In the genomic region with DNA sequence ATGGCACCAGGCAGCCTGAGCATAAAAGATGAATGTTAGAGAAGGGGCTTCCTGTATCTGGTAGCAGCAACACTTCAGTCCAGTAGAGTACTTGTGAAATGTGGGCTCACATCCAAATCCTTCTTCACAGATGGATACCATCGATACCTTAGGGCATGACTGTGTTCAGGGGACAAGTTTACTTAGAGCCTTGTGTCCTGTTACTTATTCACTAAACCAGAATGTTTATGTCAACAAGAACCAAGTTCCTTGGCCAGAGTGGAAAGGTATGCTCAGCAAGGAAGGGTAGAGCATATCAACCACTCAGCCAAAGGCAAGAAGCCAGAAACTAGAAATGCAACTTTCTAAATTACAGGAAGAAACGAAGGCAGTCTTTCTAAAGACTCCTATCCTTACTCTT, we compare ENCODE assay signal across 21 mouse cellular contexts. TPM values are rescaled to one million over a fixed set of nuclear protein-coding genes. Genes with fewer than 3 reads are reported as not detected.
DNase-seq lines count a peak whose midpoint lies in the region; ATAC-seq and TF ChIP-seq lines count a peak whose summit lies in the region.
"Had no signal": no experiment of that assay in that cellular context is flagged by ENCODE, and none has a peak within 500 bp of the region (broad histone marks: within the 10 kb centered on the region; RNA-seq: fewer than 3 reads in every experiment).

No protein-coding gene starts in this region.

- POLR2A ChIA-PET in Patski (lab: Charles Lee) = no interaction called here

- no peak overlapping the region for H3K4me2 ChIP-seq in kidney, embryonic 14.5 days (replicated peaks; ENCODE audit: low read depth, low read length)
- H3K4me2 ChIP-seq: heart, embryonic 11.5 days; hindbrain, embryonic 14.5 days; lung, embryonic 14.5 days; stomach, embryonic 15.5 days had no signal

- no peaks in the 10 kb centered on the region for H3K27me3 ChIP-seq in kidney, embryonic 14.5 days (ENCODE audit: control insufficient read depth, insufficient read depth, low read length)
- H3K27me3 ChIP-seq in Patski = no peaks in the 10 kb centered on the region
- H3K27me3 ChIP-seq: stomach, embryonic 15.5 days had no signal

- H3K27ac ChIP-seq in kidney, embryonic 14.5 days (ENCODE audit: low read depth, low read length) = no peak overlapping the region
- H3K27ac ChIP-seq: hindbrain, embryonic 14.5 days; limb, embryonic 10.5 days; stomach, embryonic 15.5 days had no signal

- peaks cover 29% of the 10 kb centered on the region for H3K36me3 ChIP-seq in kidney, embryonic 14.5 days (ENCODE audit: control insufficient read depth, insufficient read depth, low read length)

- TF ChIP-seq CTCF in Patski (IDR thresholded peaks at IDR 0.05) = no peak

- in situ Hi-C loops in Patski (cut with MboI; ENCODE audit: low pct_unique_long_range_greater_than_20kb) = no loop called here

- WGBS in kidney, embryonic 14.5 days = 76% methylated on average over 2 of the region's 2 CpGs
- 26% methylated on average over 2 of the region's 2 CpGs for WGBS in large intestine, adult 2 months

- no peak overlapping the region for H3K4me3 ChIP-seq in kidney, embryonic 14.5 days (ENCODE audit: low read length)
- H3K4me3 ChIP-seq: limb, embryonic 10.5 days; myocyte; stomach, embryonic 15.5 days had no signal

- DNase-seq in kidney, adult 11 months = peak; percentile 66
- DNase-seq in Patski (ENCODE audit: low read depth, low spot score) = peak; percentile 71
- DNase-seq in kidney, adult 9 months = peak; percentile 68
- DNase-seq in large intestine, adult 2 months (ENCODE audit: low read depth, low spot score) = peak; percentile 42
- no peak for DNase-seq in right cerebral cortex, adult 2 months (ENCODE audit: low spot score in 2 of 2)
- no peak for DNase-seq in cerebellum, postnatal 10 days
- no peak for DNase-seq in ovary, postnatal 36 days (ENCODE audit: low spot score)
- DNase-seq: adrenal gland, postnatal 14 days; B cell, adult 2 months; cerebellum, adult 2 months; heart, postnatal 14 days; lung, embryonic 14.5 days; midbrain, embryonic 14.5 days; spleen, adult 18-20 months had no signal

- no peak; the same call in 1 of the 2 replicates for ATAC-seq in kidney, embryonic 14.5 days (ENCODE audit: low FRiP score, low TSS enrichment)
- ATAC-seq in Patski = peak; percentile 88
- ATAC-seq: forebrain, embryonic 14.5 days had no signal

- no peaks in the 10 kb centered on the region for H3K9me3 ChIP-seq in kidney, embryonic 14.5 days (ENCODE audit: control insufficient read depth, low read length)
- H3K9me3 ChIP-seq: limb, embryonic 10.5 days; stomach, embryonic 15.5 days had no signal

- CTCF ChIA-PET in Patski (lab: Charles Lee) = interaction anchor here (1.3 to 1.5 kb wide), 2 partner anchors 10 to 134 kb away, joined by 3 read pairs; a partner anchor contains a TSS

- H3K9ac ChIP-seq in kidney, embryonic 14.5 days (ENCODE audit: low read depth, low read length) = no peak overlapping the region
- H3K9ac ChIP-seq: hindbrain, embryonic 14.5 days; lung, embryonic 14.5 days; stomach, embryonic 15.5 days had no signal

- no peaks in the 10 kb centered on the region for H3K4me1 ChIP-seq in kidney, embryonic 14.5 days (ENCODE audit: control insufficient read depth, insufficient read depth, low read length)
- H3K4me1 ChIP-seq: limb, embryonic 10.5 days had no signal

RNA-seq across cellular contexts. Expression of a gene that starts 54.6 kb away (rescaled TPM):
- 1.4 and 2.7 TPM in 2 replicates for polyA plus RNA-seq in kidney, embryonic 14.5 days (2014; fragmentation: Nextera tagmentation; extraction: Ambion mirVana)
- polyA plus RNA-seq in Patski (2021) = 0.05 TPM
- polyA plus RNA-seq in large intestine, adult 2 months (2012; rRNA removed) = 0.04 and 0.12 TPM in 2 replicates

Comparison
In these comparisons a context has a peak if more than half of its experiments do, and no peak if none do; other contexts are left out.
1. DNase-seq: peak in kidney, adult 11 months (single experiment), Patski (single experiment), kidney, adult 9 months (single experiment) and large intestine, adult 2 months (single experiment); none in right cerebral cortex, adult 2 months (0 of 2), cerebellum, postnatal 10 days (0 of 2) and ovary, postnatal 36 days (single experiment).